Mouse (Mus musculus) CH12.LX (cell line): ENCODE measurements around the gene Fgfr2. TPM values are rescaled to one million over a fixed set of nuclear protein-coding genes. Genes with fewer than 3 reads are reported as not detected.

Source experiments
- DNase-seq: peaks from one replicate; pipeline ENCODE4 v3.0.0-alpha.2; 2013; ENCODE audit errors: extremely low read depth
- H3K27ac ChIP-seq: 2 replicates; pipeline ENCODE4 v1.5.1; 2012; ENCODE audit warnings: low read depth, mild to moderate bottlenecking, control low read depth, moderate library complexity; ENCODE audit not compliant: insufficient read depth
- H3K27me3 ChIP-seq: replicated peaks from 2 replicates; pipeline ENCODE3; 2012; ENCODE audit warnings: inconsistent platforms
- H3K36me3 ChIP-seq, 2 experiments: replicated peaks in 1 of 2; 2 replicates each; pipeline versions ENCODE3 to v1.6.1; 2012; ENCODE audit warnings: inconsistent platforms in 1 of 2, low read length in 1 of 2, mild to moderate bottlenecking in 1 of 2, mixed read lengths in 1 of 2, moderate library complexity in 1 of 2; ENCODE audit not compliant: control insufficient read depth in 1 of 2, insufficient read depth in 1 of 2
- H3K4me1 ChIP-seq, 2 experiments: 2 replicates each; pipeline ENCODE4 v1.6.1; 2012; ENCODE audit warnings: inconsistent platforms in 1 of 2, moderate library complexity in 1 of 2; ENCODE audit not compliant: insufficient read depth in 2 of 2, control insufficient read depth in 1 of 2
- H3K4me2 ChIP-seq: 2 replicates; pipeline ENCODE4 v1.6.1; 2012; ENCODE audit warnings: low read depth, mild to moderate bottlenecking, control low read depth; ENCODE audit not compliant: poor library complexity, insufficient read depth, severe bottlenecking
- H3K4me3 ChIP-seq, 3 experiments: fragments of 150-350 bp in 1 of 3; sonication (generic) in 1 of 3; replicated peaks in 1 of 3; 2 replicates each; pipeline versions ENCODE3 to v1.5.1; 2011 to 2012; ENCODE audit warnings: low read depth in 2 of 3, low read length in 2 of 3, mild to moderate bottlenecking in 2 of 3, moderate library complexity in 2 of 3, control low read depth in 1 of 3, improper control_type of control experiment in 1 of 3, inconsistent platforms in 1 of 3, mixed read lengths in 1 of 3; ENCODE audit not compliant: poor library complexity in 1 of 3
- H3K79me2 ChIP-seq: replicated peaks from 2 replicates; pipeline ENCODE4 v1.6.1; 2012; ENCODE audit warnings: mild to moderate bottlenecking, moderate library complexity; ENCODE audit not compliant: control insufficient read depth, poor library complexity, insufficient read depth, severe bottlenecking; ENCODE audit errors: extremely low read depth
- H3K9ac ChIP-seq: 2 replicates; pipeline ENCODE4 v1.6.1; 2012; ENCODE audit warnings: low read depth, mild to moderate bottlenecking, control low read depth, moderate library complexity; ENCODE audit not compliant: insufficient read depth
- H3K9me3 ChIP-seq: replicated peaks from 2 replicates; pipeline ENCODE3; 2012; ENCODE audit warnings: low read length, inconsistent platforms, mixed read lengths
- BHLHE40 ChIP-seq: IDR thresholded peaks from 2 replicates; pipeline ENCODE4 v1.6.1; 2011; ENCODE audit warnings: mild to moderate bottlenecking, low read depth, low read length, improper control_type of control experiment
- CHD2 ChIP-seq: IDR thresholded peaks from 2 replicates; pipeline ENCODE4 v1.6.1; 2011; ENCODE audit warnings: low read length, improper control_type of control experiment
- E2F4 ChIP-seq: IDR thresholded peaks from 2 replicates; pipeline ENCODE4 v1.6.1; 2011; ENCODE audit warnings: low read depth, low read length, improper control_type of control experiment; ENCODE audit not compliant: insufficient replicate concordance
- EP300 ChIP-seq: IDR thresholded peaks from 2 replicates; pipeline ENCODE4 v1.6.1; 2011; ENCODE audit warnings: low read length, improper control_type of control experiment
- ETS1 ChIP-seq: conservative IDR thresholded peaks from 2 replicates; pipeline ENCODE4 v1.6.1; 2012; ENCODE audit warnings: low read depth, mild to moderate bottlenecking, inconsistent platforms, low read length, improper control_type of control experiment, moderate library complexity
- GABPA ChIP-seq: IDR thresholded peaks from 2 replicates; pipeline ENCODE4 v1.6.1; 2012; ENCODE audit warnings: low read depth, low read length, improper control_type of control experiment, inconsistent platforms; ENCODE audit not compliant: insufficient replicate concordance
- MYC ChIP-seq: IDR thresholded peaks from 2 replicates; pipeline ENCODE4 v1.6.1; 2011; ENCODE audit warnings: low read depth, mild to moderate bottlenecking, improper control_type of control experiment, low read length
- NRF1 ChIP-seq: IDR thresholded peaks from 2 replicates; pipeline ENCODE4 v1.6.1; 2014; ENCODE audit warnings: low read depth, mild to moderate bottlenecking, inconsistent platforms, low read length, improper control_type of control experiment, moderate library complexity
- POLR2A ChIP-seq: IDR thresholded peaks from 2 replicates; pipeline ENCODE4 v1.6.1; 2011; ENCODE audit warnings: low read depth, mild to moderate bottlenecking, improper control_type of control experiment, low read length
- RAD21 ChIP-seq: IDR thresholded peaks from 2 replicates; pipeline ENCODE4 v1.6.1; 2011; ENCODE audit warnings: low read depth, mild to moderate bottlenecking, low read length, improper control_type of control experiment, moderate library complexity
- RCOR1 ChIP-seq: conservative IDR thresholded peaks from 2 replicates; pipeline ENCODE4 v1.6.1; 2012; ENCODE audit warnings: low read depth, mild to moderate bottlenecking, inconsistent platforms, low read length, improper control_type of control experiment
- SIN3A ChIP-seq: IDR thresholded peaks from 2 replicates; pipeline ENCODE4 v1.6.1; 2012; ENCODE audit warnings: low read length, improper control_type of control experiment, inconsistent platforms
- SMC3 ChIP-seq: IDR thresholded peaks from 2 replicates; pipeline ENCODE4 v1.6.1; 2011; ENCODE audit warnings: low read depth, low read length, improper control_type of control experiment
- TBP ChIP-seq: conservative IDR thresholded peaks from 2 replicates; pipeline ENCODE4 v1.6.1; 2011; ENCODE audit warnings: low read depth, low read length, improper control_type of control experiment
- ZKSCAN1 ChIP-seq: IDR thresholded peaks from 2 replicates; pipeline ENCODE4 v1.6.1; 2012; ENCODE audit warnings: low read depth, inconsistent platforms, low read length, improper control_type of control experiment, borderline replicate concordance
- ZNF384 ChIP-seq: IDR thresholded peaks from 2 replicates; pipeline ENCODE4 v1.6.1; 2012; ENCODE audit warnings: low read depth, low read length, improper control_type of control experiment, inconsistent platforms
- dilution Hi-C: fragments of 300-500 bp; cut with MboI; formaldehyde crosslinking; loops from 2 replicates; pipeline ENCODE4 v1.14.3; 2020; ENCODE audit warnings: low sequenced_read_pairs; ENCODE audit not compliant: extremely low pct_unique_long_range_greater_than_20kb, extremely low pct_ligation_motif_present
- in situ Hi-C: fragments of 300-500 bp; cut with MboI; formaldehyde crosslinking; loops from 3 replicates; pipeline ENCODE4 v1.14.3; 2019; ENCODE audit warnings: low sequenced_read_pairs, low pct_ligation_motif_present, low pct_unique_long_range_greater_than_20kb, mixed read lengths
- polyA plus RNA-seq: library from polyadenylated mRNA; unstranded; fragments of >175 nt; gene quantifications from 2 replicates; pipeline ENCODE4 v1.2.1, GENCODE M21; 2012; ENCODE audit warnings: low read depth; ENCODE audit not compliant: insufficient read length
- total RNA-seq, 2 experiments: library from RNA; depleted of rRNA; stranded (reverse); fragments of 300-350 nt in 1 of 2; fragments of >200 nt in 1 of 2; gene quantifications; 2 replicates each; pipeline ENCODE4 v1.2.3; 2012 to 2014

Fgfr2 gene
- total and polyA plus RNA-seq, 3 experiments, result not detected

GRCm38 (mm10) chr7:132824346-132825022 lies 298.7 kb downstream of the Fgfr2 start (continued):
- no peak for TF ChIP-seq GABPA
- no peak for TF ChIP-seq RAD21
- no peak for TF ChIP-seq MYC
- TF ChIP-seq TBP, result no peak
- TF ChIP-seq SIN3A, result no peak
- TF ChIP-seq SMC3, result no peak

GRCm38 (mm10) chr7:132823832-132824231 lies 299.3 kb downstream of the Fgfr2 start:
- in situ Hi-C loops, result no loop called here
- Histone ChIP-seq H3K9me3 (no peaks in the 10 kb centered on the region), H3K79me2 (no peaks in the 10 kb centered on the region), H3K4me1 (peaks cover 8 to 41% of the 10 kb centered on the region in 2 experiments; a peak in 3 of 4 replicates), H3K4me3 (no peak overlapping the region), H3K4me2 (no peak overlapping the region), H3K36me3 (peaks cover 14 to 41% of the 10 kb centered on the region in 2 experiments), H3K9ac (no peak overlapping the region), H3K27ac (no peak overlapping the region), H3K27me3 (no peaks in the 10 kb centered on the region)
- dilution Hi-C loops, result no loop called here
- no peak for DNase-seq
- TF ChIP-seq ETS1, result no peak
- TF ChIP-seq BHLHE40, result no peak
- no peak for TF ChIP-seq SMC3
- no peak for TF ChIP-seq POLR2A

GRCm38 (mm10) chr7:132820692-132821091 lies 302.5 kb downstream of the Fgfr2 start:
- DNase-seq, result no peak
- Histone ChIP-seq H3K27me3 (no peaks in the 10 kb centered on the region), H3K4me3 (no peak overlapping the region), H3K4me2 (no peak overlapping the region), H3K9ac (no peak overlapping the region), H3K9me3 (no peaks in the 10 kb centered on the region), H3K79me2 (no peaks in the 10 kb centered on the region), H3K4me1 (peaks cover 9 to 35% of the 10 kb centered on the region in 2 experiments), H3K36me3 (peaks cover 3 to 28% of the 10 kb centered on the region in 2 experiments), H3K27ac (no peak overlapping the region)
- dilution Hi-C loops (no loop called here), in situ Hi-C loops (no loop called here)
- TF ChIP-seq ZKSCAN1 (no peak), CHD2 (no peak), EP300 (no peak), NRF1 (no peak), POLR2A (no peak), ETS1 (no peak), ZNF384 (no peak), SMC3 (no peak), E2F4 (no peak), GABPA (no peak), RCOR1 (no peak), TBP (no peak)
